Mouse (Mus musculus): ENCODE data around the gene Tmem120b. TPM values are rescaled to one million over a fixed set of nuclear protein-coding genes. Genes with fewer than 3 reads are reported as not detected.

Gene Tmem120b
- total RNA-seq, 2 experiments from 2014 or later, result 16.0 to 16.2 TPM

GRCm38 (mm10) chr5:123132308-123133071, 64.3 kb downstream of the Tmem120b start, which contains the start of gene Rhof:
TSS of gene Rhof (minus strand) at chr5:123132692.
- peak within 1 kb of the TSS; percentile 95 for H3K27ac ChIP-seq
- intact Hi-C loops (cut with DNase I), result loop anchor here (1.0 to 2.0 kb wide), 3 partner anchors 17 to 68 kb away; no protein-coding TSS in a partner anchor
- TF ChIP-seq CTCF (IDR thresholded peaks at IDR 0.05), result peak; percentile 84

GRCm38 (mm10) chr5:123133083-123133783, 65.0 kb downstream of the Tmem120b start:
- H3K27ac ChIP-seq, result peak overlapping the region; percentile 95
- intact Hi-C loops (cut with DNase I), result loop anchor here (1.0 to 2.0 kb wide), 2 partner anchors 16 to 68 kb away; no protein-coding TSS in a partner anchor

More at GRCm38 (mm10) chr5:123132308-123133071, 64.3 kb downstream of the Tmem120b start, which contains the start of gene Rhof:
- H3K4me3 ChIP-seq, result peak within 1 kb of the TSS; percentile 62
- peak; percentile 81 to 82 for DNase-seq (ENCODE audit: extremely low spot score in 1 of 2, low spot score in 2 of 2)

GRCm38 (mm10) chr5:123133784-123134143, 65.5 kb downstream of the Tmem120b start:
- no peak for TF ChIP-seq CTCF (IDR thresholded peaks at IDR 0.05)
- Histone ChIP-seq H3K27ac (peak overlapping the region; percentile 79), H3K4me3 (peak overlapping the region; percentile 11; the same call in 1 of the 2 replicates)
- DNase-seq (ENCODE audit: extremely low spot score in 1 of 2, low spot score in 2 of 2), result peak in 1 of 2 experiments; percentile 36
- intact Hi-C loops (cut with DNase I), result loop anchor here (1.0 to 2.0 kb wide), 2 partner anchors 16 to 69 kb away; no protein-coding TSS in a partner anchor

More at GRCm38 (mm10) chr5:123133083-123133783, 65.0 kb downstream of the Tmem120b start:
- peak; percentile 87 to 93 for DNase-seq (ENCODE audit: extremely low spot score in 1 of 2, low spot score in 2 of 2)
- no peak; the same call in none of the 2 replicates for TF ChIP-seq CTCF (IDR thresholded peaks at IDR 0.05)
- H3K4me3 ChIP-seq, result peak overlapping the region; percentile 11; the same call in 1 of the 2 replicates

GRCm38 (mm10) chr5:123134186-123134874, 66.1 kb downstream of the Tmem120b start:
- TF ChIP-seq CTCF (IDR thresholded peaks at IDR 0.05), result no peak; the same call in 1 of the 2 replicates
- Histone ChIP-seq H3K27ac (peak overlapping the region; percentile 100), H3K4me3 (peak overlapping the region; percentile 70)
- peak in 1 of 2 experiments; percentile 50 for DNase-seq (ENCODE audit: extremely low spot score in 1 of 2, low spot score in 2 of 2)
- intact Hi-C loops (cut with DNase I), result no loop called here

GRCm38 (mm10) chr5:123134875-123135382, 66.7 kb downstream of the Tmem120b start:
- intact Hi-C loops (cut with DNase I), result no loop called here
- DNase-seq (ENCODE audit: extremely low spot score in 1 of 2, low spot score in 2 of 2), result no peak
- H3K27ac ChIP-seq, result peak overlapping the region; percentile 100
- H3K4me3 ChIP-seq, result peak overlapping the region; percentile 70
- TF ChIP-seq CTCF (IDR thresholded peaks at IDR 0.05), result no peak

GRCm38 (mm10) chr5:123135471-123136360, 67.5 kb downstream of the Tmem120b start:
- DNase-seq (ENCODE audit: extremely low spot score in 1 of 2, low spot score in 2 of 2), result peak; percentile 61 to 62
- no peak; the same call in 1 of the 2 replicates for TF ChIP-seq CTCF (IDR thresholded peaks at IDR 0.05)
- intact Hi-C loops (cut with DNase I), result no loop called here
- H3K27ac ChIP-seq, result peak overlapping the region; percentile 100
- H3K4me3 ChIP-seq, result peak overlapping the region; percentile 70

GRCm38 (mm10) chr5:123136361-123137043, 68.3 kb downstream of the Tmem120b start:
- TF ChIP-seq CTCF (IDR thresholded peaks at IDR 0.05), result no peak
- intact Hi-C loops (cut with DNase I), result no loop called here
- DNase-seq (ENCODE audit: extremely low spot score in 1 of 2, low spot score in 2 of 2), result peak; percentile 81 to 82
- H3K27ac ChIP-seq, result peak overlapping the region; percentile 100
- peak overlapping the region; percentile 70 for H3K4me3 ChIP-seq

GRCm38 (mm10) chr5:123137044-123137909, 69.1 kb downstream of the Tmem120b start:
- H3K4me3 ChIP-seq, result peak overlapping the region; percentile 70
- TF ChIP-seq CTCF (IDR thresholded peaks at IDR 0.05), result no peak
- DNase-seq (ENCODE audit: extremely low spot score in 1 of 2, low spot score in 2 of 2), result peak; percentile 61 to 70
- H3K27ac ChIP-seq, result peak overlapping the region; percentile 100
- intact Hi-C loops (cut with DNase I), result no loop called here

GRCm38 (mm10) chr5:123137910-123138229, 69.7 kb downstream of the Tmem120b start:
- intact Hi-C loops (cut with DNase I), result no loop called here
- Histone ChIP-seq H3K27ac (peak overlapping the region; percentile 100), H3K4me3 (peak overlapping the region; percentile 70)
- no peak for TF ChIP-seq CTCF (IDR thresholded peaks at IDR 0.05)
- DNase-seq (ENCODE audit: extremely low spot score in 1 of 2, low spot score in 2 of 2), result no peak

All from left cerebral cortex, adult 2 months (tissue).